Mouse (Mus musculus): Measurements from ENCODE around the gene Pdzd9. TPM values are rescaled to one million over a fixed set of nuclear protein-coding genes. Genes with fewer than 3 reads are reported as not detected.

The Pdzd9 gene
- polyA plus RNA-seq (2017; shearing (Covaris generic)) = not detected

GRCm38 (mm10) chr7:120670153-120670875 is at the start of gene Pdzd9:
Gene Pdzd9 (minus strand): TSS chr7:120670343.

DNA sequence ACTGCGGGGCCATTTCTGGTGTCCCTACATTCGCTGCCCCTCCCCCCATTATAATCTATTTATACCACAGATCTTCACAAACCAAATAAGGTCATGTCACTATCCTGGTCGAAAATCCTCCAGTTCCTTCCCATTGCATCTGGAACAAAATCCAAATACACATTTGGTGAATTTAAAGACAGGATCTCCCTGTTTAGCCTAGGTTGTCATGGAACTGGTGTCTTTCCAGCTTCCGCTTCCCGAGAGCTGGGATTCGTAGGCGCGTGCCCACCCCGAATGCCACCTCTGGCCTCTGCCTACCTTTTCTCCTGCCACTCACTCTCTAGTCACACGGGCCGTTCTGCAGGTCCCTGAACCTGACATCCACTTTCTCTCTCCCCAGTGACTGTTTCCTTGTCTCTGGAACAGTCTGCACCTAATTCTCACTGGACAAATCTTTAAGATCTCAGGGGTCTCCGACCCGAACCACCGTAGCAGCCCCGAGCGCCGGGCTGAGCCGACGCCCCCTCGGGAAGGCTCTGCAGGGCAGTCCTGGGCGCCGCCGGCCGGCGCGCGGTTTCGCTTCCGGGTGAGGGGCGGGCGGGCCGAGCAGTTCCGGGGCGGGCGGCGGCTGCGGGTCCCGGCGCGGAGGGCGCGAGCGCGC is 7.0 kb upstream of the Pdzd9 start, which contains the start of gene Mosmo:
Gene Mosmo (plus strand): TSS at position 618 of the 643 bp plus-strand sequence.

GRCm38 (mm10) chr7:120634711-120635361 is 35.3 kb downstream of the Pdzd9 start, which contains the start of gene Uqcrc2:
Gene Uqcrc2 (plus strand): TSS chr7:120635176.

Other genes starting within 250 kb of the Pdzd9 start
- gene Uqcrc2, start 35.2 kb downstream of the Pdzd9 start, polyA plus RNA-seq (2017; shearing (Covaris generic)) = 123 TPM
- gene Mosmo, start 7.3 kb upstream of the Pdzd9 start, polyA plus RNA-seq (2017; shearing (Covaris generic)) = 15.1 TPM
- gene Vwa3a, start 69.0 kb upstream of the Pdzd9 start, polyA plus RNA-seq (2017; shearing (Covaris generic)) = not detected
- gene Gm5737, start 142.0 kb upstream of the Pdzd9 start, polyA plus RNA-seq (2017; shearing (Covaris generic)) = not detected
- 8.9 TPM for gene Eef2k, start 172.5 kb upstream of the Pdzd9 start, polyA plus RNA-seq (2017; shearing (Covaris generic))
- 26.9 TPM for gene Polr3e, start 247.4 kb upstream of the Pdzd9 start, polyA plus RNA-seq (2017; shearing (Covaris generic))